Mouse (Mus musculus) forebrain, embryonic 16.5 days (tissue): Measurements from ENCODE around the gene Tapbp. TPM values are rescaled to one million over a fixed set of nuclear protein-coding genes. Genes with fewer than 3 reads are reported as not detected.
A peak's percentile ranks its signal among the peaks of the same experiment; 100 is the strongest.
"Not testable (repeated sequence)": the region's sequence is repeated elsewhere in the genome, so short reads cannot be mapped to it uniquely, and the experiment has no call there.

ENCODE experiments used
- ATAC-seq: fragments of 200-750 bp; cut with Nextera tagmentation; 2 replicates; pipeline ENCODE4 v1.8.0; 2017; ENCODE audit warnings: mild to moderate bottlenecking, moderate library complexity
- H3K27ac ChIP-seq: fragments of 300-500 bp; sonication (generic); 2 replicates; pipeline ENCODE4 v1.5.1; 2014; ENCODE audit warnings: low read length, control low read depth
- H3K27me3 ChIP-seq: fragments of 300-500 bp; sonication (generic); replicated peaks from 2 replicates; pipeline ENCODE4 v1.6.1; 2014; ENCODE audit warnings: low read length; ENCODE audit not compliant: control insufficient read depth, insufficient read depth
- H3K36me3 ChIP-seq: fragments of 300-500 bp; sonication (generic); 2 replicates; pipeline ENCODE4 v1.6.1; 2014; ENCODE audit not compliant: control insufficient read depth, insufficient read depth
- H3K4me1 ChIP-seq: fragments of 300-500 bp; sonication (generic); replicated peaks from 2 replicates; pipeline ENCODE4 v1.6.1; 2014; ENCODE audit warnings: low read length; ENCODE audit not compliant: control insufficient read depth, insufficient read depth
- H3K4me2 ChIP-seq: fragments of 300-500 bp; sonication (generic); 2 replicates; pipeline ENCODE4 v1.6.1; 2014; ENCODE audit warnings: mild to moderate bottlenecking, low read length, control low read depth
- H3K4me3 ChIP-seq: fragments of 300-500 bp; sonication (generic); replicated peaks from 2 replicates; pipeline ENCODE4 v1.5.1; 2014; ENCODE audit warnings: mild to moderate bottlenecking, low read length, control low read depth
- H3K9ac ChIP-seq: fragments of 300-500 bp; sonication (generic); replicated peaks from 2 replicates; pipeline ENCODE4 v1.6.1; 2014; ENCODE audit warnings: low read depth, low read length, control low read depth
- H3K9me3 ChIP-seq: fragments of 300-500 bp; sonication (generic); 2 replicates; pipeline ENCODE4 v1.6.1; 2016; ENCODE audit warnings: low read length; ENCODE audit not compliant: control insufficient read depth
- WGBS: fragments of 180-500 bp; shearing (Covaris S2); extraction: QIAGEN DNeasy Blood & Tissue Kit; methylation state at CpG from one replicate; pipeline ENCODE4 v1.1.7; 2014; 5-methylcytosine and 5-hydroxymethylcytosine counted together
- polyA plus RNA-seq: library from polyadenylated mRNA; unstranded; fragments of >200 nt; fragmentation: Nextera tagmentation; extraction: Ambion mirVana; gene quantifications from 2 replicates; pipeline ENCODE4 v1.2.1, GENCODE M21; 2015

The Tapbp gene
- 13.7 and 15.4 TPM in 2 replicates for polyA plus RNA-seq

DNA sequence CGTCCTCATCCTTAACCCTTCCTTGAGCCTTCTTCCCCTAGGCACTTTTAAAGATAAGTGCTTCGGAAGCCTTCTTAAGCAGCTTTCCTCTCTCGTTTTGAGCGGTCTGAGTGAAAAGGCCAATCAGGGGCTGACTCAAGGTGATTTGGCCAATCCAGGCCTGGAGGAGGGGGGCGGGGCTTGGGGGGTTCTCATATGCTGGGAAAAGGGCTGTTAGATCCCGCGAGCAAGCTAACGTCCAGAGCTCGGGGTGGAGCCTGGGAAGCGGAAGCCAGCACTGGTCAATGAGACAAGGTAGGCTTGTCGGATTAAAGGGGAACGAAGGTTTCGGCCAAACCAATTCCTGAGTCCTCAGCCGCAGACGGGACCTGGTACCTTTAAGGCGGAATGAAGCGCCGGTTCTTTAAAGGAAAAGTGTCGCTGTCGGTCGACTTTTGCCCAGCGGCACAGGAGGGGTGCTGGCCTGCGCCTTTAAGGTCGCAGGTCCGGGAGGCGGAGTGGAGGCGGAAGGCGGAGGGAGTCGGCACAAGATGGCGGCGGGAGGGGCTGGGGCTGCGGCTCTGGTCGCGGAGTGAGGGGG, at the start of gene Tapbp, which contains the start of gene Zbtb22:
Gene Tapbp (plus strand): TSS at position 229 of the 580 bp plus-strand sequence.
Gene Zbtb22 (plus strand): TSS at position 234 of the 580 bp plus-strand sequence.
- H3K27ac ChIP-seq = peak within 1 kb of the TSS; percentile 79
- H3K4me1 ChIP-seq = peaks cover 43% of the 10 kb centered on the region
- H3K9me3 ChIP-seq = no peaks in the 10 kb centered on the region
- peaks cover 25% of the 10 kb centered on the region for H3K36me3 ChIP-seq
- WGBS = under 1% methylated on average over 26 of the region's 34 CpGs
- peak within 1 kb of the TSS; percentile 65 for H3K9ac ChIP-seq
- H3K4me3 ChIP-seq = peak within 1 kb of the TSS; percentile 53
- H3K4me2 ChIP-seq = peak within 1 kb of the TSS; percentile 66
- ATAC-seq = peak; percentile 92
- H3K27me3 ChIP-seq = no peaks in the 10 kb centered on the region

DNA sequence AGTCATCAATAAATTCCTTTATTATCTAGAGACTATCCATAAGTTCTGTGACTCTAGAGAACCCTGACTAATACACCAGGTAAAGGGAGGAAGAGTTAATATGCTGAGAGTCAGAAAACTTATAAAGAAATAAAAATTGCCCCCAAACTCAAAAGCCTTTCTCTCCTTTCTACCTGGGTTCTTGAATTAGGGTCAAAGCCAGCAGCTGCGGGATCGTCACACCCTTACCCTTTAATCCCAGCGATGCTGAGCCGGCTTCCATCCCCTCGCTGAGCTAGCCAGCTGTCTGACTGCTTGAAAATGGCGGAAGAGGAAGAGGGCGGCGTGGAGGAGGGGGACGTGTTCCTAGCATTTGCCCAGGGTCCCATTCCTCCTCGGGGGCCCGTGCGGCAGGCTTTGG, 42.2 kb upstream of the Tapbp start, which contains the start of gene Gm7029:
Gene Gm7029 (plus strand): TSS at position 301 of the 400 bp plus-strand sequence.
- H3K4me1 ChIP-seq, H3K36me3 ChIP-seq, H3K27ac ChIP-seq, ATAC-seq, H3K9me3 ChIP-seq, H3K9ac ChIP-seq, H3K4me2 ChIP-seq, H3K4me3 ChIP-seq, H3K27me3 ChIP-seq: not testable (repeated sequence)
- 87% methylated on average over 3 of the region's 12 CpGs for WGBS

DNA sequence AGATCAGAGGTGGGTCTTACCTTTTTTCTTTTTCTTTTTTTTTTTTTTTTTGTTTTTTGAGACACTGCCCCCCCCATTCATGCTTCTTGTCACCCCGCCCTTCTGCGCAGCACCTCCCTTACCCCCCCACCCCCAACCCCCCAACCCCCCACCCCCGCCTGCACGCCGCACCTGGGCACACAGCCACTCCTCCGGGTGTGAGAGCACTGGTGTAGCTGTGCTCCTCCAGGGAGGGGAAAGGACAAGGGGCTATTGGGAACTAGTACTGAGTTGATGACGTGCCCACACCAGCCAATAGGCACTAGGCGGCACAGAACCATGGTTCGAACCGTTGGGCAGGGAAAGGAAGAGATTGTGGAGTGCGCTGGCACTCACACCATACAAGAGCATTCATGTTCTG, 41.3 kb upstream of the Tapbp start:
- WGBS = 85% methylated on average over 11 of the region's 11 CpGs
- H3K4me3 ChIP-seq = no peak overlapping the region
- H3K27me3 ChIP-seq = no peaks in the 10 kb centered on the region
- no peaks in the 10 kb centered on the region for H3K9me3 ChIP-seq
- H3K4me2 ChIP-seq = no peak overlapping the region
- no peak for ATAC-seq
- H3K4me1 ChIP-seq = no peaks in the 10 kb centered on the region
- no peak overlapping the region for H3K27ac ChIP-seq
- no peaks in the 10 kb centered on the region for H3K36me3 ChIP-seq
- no peak overlapping the region for H3K9ac ChIP-seq

DNA sequence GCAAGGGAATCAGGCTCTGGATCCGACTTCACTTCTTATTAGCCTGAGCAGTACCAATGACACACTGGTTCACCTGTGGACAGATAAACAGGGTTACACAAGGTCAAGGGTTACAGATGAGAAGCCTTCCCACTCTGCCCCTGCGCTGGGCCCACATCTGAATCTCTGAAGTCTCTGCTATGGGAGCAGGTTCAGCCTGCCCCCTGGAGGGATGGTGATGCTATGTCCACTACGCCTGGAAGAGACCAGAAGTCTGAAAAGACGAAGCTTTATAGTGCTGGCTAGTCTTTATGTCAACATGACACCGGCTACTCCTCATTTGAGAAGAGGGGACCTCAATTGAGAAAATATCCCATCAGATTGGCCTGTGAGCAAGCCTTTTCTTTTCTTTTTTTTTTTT, 39.9 kb upstream of the Tapbp start:
- H3K36me3 ChIP-seq, ATAC-seq, H3K27ac ChIP-seq, H3K9ac ChIP-seq, H3K4me3 ChIP-seq, H3K27me3 ChIP-seq, H3K9me3 ChIP-seq, H3K4me2 ChIP-seq, H3K4me1 ChIP-seq: not testable (repeated sequence)
- WGBS = 76% methylated on average over 5 of the region's 5 CpGs

DNA sequence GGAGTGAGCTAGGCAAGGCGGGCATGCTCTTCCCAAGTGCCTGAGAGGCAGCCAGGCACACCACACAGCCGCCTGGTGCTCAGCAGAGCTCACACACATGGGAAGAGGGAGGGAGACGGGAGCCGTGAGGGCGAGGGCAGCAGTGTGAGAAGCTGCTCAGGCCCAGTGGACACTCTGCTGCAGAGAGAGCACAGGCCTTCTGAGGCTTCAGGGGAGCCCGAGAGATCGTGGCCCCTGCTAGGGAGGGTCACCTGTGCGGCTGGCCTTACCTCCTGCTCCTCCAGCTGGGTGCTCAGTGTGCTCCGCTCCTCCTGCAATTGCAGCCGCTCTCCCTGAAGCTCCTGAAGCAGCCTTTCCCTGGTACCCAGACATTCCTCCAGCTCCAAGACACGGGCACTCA, 31.4 kb upstream of the Tapbp start:
- not testable (repeated sequence) for H3K27me3 ChIP-seq, H3K9ac ChIP-seq, H3K4me3 ChIP-seq, H3K9me3 ChIP-seq, H3K4me2 ChIP-seq, H3K4me1 ChIP-seq, H3K36me3 ChIP-seq, H3K27ac ChIP-seq, ATAC-seq
- WGBS = 92% methylated on average over 9 of the region's 11 CpGs

DNA sequence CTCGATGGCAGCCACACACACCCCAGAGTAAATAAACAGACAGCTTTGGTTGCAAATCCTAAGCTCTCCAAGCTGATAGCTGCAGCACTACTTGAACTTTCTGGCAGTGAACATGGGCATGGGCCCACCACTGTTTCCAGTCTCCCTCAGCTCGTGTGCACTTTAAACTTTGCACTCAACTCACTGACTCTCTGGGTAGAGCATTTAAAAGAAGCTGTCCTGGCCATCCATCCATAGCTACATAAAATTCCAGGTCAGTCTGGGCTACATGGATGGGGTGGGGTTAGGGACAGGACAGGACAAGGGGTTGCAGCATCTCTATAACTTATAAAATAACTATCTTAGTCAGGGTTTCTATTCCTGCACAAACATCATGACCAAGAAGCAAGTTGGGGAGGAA, 27.9 kb upstream of the Tapbp start:
- not testable (repeated sequence) for H3K27ac ChIP-seq, H3K9ac ChIP-seq, H3K27me3 ChIP-seq, H3K4me1 ChIP-seq, H3K4me3 ChIP-seq, ATAC-seq, H3K9me3 ChIP-seq, H3K4me2 ChIP-seq, H3K36me3 ChIP-seq
- 74% methylated on average over 2 of the region's 2 CpGs for WGBS

DNA sequence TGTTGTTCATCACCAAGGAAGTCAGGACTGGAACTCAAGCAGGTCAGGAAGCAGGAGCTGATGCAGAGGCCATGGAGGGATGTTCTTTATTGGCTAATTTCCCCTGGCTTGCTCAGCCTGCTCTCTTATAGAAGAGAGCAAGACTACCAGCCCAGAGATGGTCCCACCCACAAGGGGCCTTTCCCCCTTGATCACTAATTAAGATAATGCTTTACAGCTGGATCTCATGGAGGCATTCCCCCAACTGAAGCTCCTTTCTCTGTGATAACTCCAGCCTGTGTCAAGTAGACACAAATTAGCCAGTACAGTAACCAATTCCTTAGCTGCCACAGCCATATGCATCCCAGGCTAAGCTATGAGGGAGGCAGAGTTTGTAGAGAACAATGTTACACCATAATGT, 27.5 kb upstream of the Tapbp start:
- H3K9ac ChIP-seq, H3K36me3 ChIP-seq, H3K4me2 ChIP-seq, H3K27me3 ChIP-seq, H3K27ac ChIP-seq, H3K4me1 ChIP-seq, H3K9me3 ChIP-seq, ATAC-seq, H3K4me3 ChIP-seq: not testable (repeated sequence)

DNA sequence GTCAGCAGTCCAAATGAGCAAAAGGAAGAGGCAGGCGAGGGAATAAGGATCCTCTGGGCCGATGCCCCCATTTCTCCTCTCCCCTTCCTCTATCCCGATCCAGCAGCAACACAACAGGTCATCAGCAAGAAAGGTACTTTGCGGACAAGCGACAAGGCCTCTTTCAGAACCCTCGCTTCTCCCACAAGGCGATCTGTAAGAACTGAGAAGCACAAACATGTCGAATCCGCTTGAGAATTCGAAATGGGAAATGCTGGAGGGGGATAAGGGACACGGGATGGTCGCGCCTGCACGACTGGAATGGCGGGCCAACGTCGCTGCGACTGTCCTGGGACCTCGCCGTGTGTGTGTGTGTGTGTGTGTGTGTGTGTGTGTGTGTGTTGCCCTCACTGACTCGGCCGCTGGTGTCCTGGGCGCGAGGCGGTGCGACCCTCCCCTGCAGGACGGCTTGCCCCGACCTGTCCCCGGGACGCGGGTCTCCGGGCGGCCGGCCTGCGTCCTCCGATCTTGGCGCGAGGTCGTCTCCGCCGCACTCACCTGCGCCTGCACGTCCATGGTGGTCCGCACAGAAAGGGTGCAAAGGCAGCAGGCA, 25.7 kb upstream of the Tapbp start:
- H3K36me3 ChIP-seq, H3K4me1 ChIP-seq, H3K27ac ChIP-seq, H3K9me3 ChIP-seq, ATAC-seq, H3K27me3 ChIP-seq: not testable (repeated sequence)
- H3K4me3 ChIP-seq = peak overlapping the region; percentile 60
- H3K9ac ChIP-seq = peak overlapping the region; percentile 54
- H3K4me2 ChIP-seq = peak overlapping the region; percentile 63
- 0% methylated on average over 40 of the region's 44 CpGs for WGBS

DNA sequence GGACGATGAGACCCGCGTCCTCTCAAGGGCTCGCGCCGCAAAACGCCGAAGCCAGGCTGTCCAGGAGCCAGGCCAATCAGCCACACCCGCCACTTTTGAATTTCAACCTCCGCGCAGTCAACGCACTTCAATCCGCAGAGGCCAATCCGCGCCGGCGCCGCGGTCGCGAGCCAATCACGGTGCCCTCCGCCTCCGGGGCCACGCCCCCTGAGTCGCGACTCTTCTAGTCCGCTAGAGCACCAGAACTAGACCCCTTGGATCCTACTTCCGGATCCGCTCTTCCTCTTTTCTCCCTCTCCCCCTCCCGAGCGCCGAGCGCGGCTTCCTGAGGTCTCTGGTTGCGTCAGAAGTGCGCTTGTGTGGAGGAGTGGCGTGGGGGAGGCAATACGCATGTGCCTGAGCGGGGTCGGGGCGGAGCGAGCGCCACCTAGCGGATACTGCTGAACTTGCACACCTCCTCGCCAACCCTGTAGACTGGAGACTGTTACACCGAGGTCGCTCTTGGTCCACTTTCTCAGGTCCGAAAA, 25.1 kb upstream of the Tapbp start, which contains the start of gene Kifc1:
Gene Kifc1 (minus strand): TSS at position 129 of the 527 bp plus-strand sequence.
- H3K36me3 ChIP-seq = no peaks in the 10 kb centered on the region
- H3K4me1 ChIP-seq = peaks cover 8% of the 10 kb centered on the region
- peak within 1 kb of the TSS; percentile 63 for H3K4me2 ChIP-seq
- no peaks in the 10 kb centered on the region for H3K27me3 ChIP-seq
- peak within 1 kb of the TSS; percentile 54 for H3K9ac ChIP-seq
- peak; percentile 100 for ATAC-seq
- 0% methylated on average over 49 of the region's 49 CpGs for WGBS
- H3K4me3 ChIP-seq = peak within 1 kb of the TSS; percentile 60
- no peak within 1 kb of the TSS for H3K27ac ChIP-seq
- no peaks in the 10 kb centered on the region for H3K9me3 ChIP-seq
